Comparison of ENCODE assay signal across 9 mouse cellular contexts in the genomic region with DNA sequence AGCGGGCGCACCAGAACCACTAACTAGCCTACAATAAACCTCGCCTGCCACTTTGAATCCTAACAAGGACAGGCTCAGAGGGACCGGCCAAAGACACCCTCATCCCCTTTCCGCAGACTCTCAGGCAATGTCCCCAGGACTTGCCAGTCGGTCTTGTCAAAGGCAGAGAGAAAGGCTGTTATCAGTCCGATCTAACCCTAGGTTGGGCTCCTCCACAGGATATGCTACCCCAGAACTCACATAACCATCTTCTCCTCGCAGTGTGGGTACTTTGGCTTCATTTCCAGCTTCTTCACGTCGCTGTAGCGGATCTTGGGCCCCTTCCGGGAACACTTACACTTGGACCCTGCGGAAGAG. TPM values are rescaled to one million over a fixed set of nuclear protein-coding genes. Genes with fewer than 3 reads are reported as not detected.
DNase-seq lines count a peak whose midpoint lies in the region; ATAC-seq lines count a peak whose summit lies in the region.
"Had no signal": no experiment of that assay in that cellular context is flagged by ENCODE, and none has a peak within 500 bp of the region (broad histone marks: within the 10 kb centered on the region; RNA-seq: fewer than 3 reads in every experiment).

No protein-coding gene starts in this region.

- H3K9me3 ChIP-seq in heart, embryonic 16.5 days (replicated peaks; ENCODE audit: control insufficient read depth, low read length) = peaks cover 6% of the 10 kb centered on the region
- no peaks in the 10 kb centered on the region for H3K9me3 ChIP-seq in hindbrain, embryonic 15.5 days
- H3K9me3 ChIP-seq in midbrain, embryonic 16.5 days (replicated peaks; ENCODE audit: control insufficient read depth, low read length, poor library complexity, severe bottlenecking) = no peaks in the 10 kb centered on the region

- peak overlapping the region; percentile 48 for H3K4me3 ChIP-seq in heart, embryonic 16.5 days (ENCODE audit: low read length)
- peak overlapping the region; percentile 40 for H3K4me3 ChIP-seq in hindbrain, embryonic 15.5 days
- H3K4me3 ChIP-seq in midbrain, embryonic 16.5 days (ENCODE audit: low read depth, low read length) = peak overlapping the region; percentile 48

- H3K27me3 ChIP-seq in heart, embryonic 16.5 days (ENCODE audit: control insufficient read depth, insufficient read depth, low read length) = peaks cover 73% of the 10 kb centered on the region
- peaks cover 62% of the 10 kb centered on the region for H3K27me3 ChIP-seq in hindbrain, embryonic 15.5 days
- peaks cover 42% of the 10 kb centered on the region for H3K27me3 ChIP-seq in midbrain, embryonic 16.5 days (ENCODE audit: control insufficient read depth, insufficient read depth, low read depth, low read length)

- intact Hi-C loops in heart, postnatal 36 days (cut with DNase I) = no loop called here

- no peaks in the 10 kb centered on the region for H3K36me3 ChIP-seq in heart, embryonic 16.5 days (ENCODE audit: control insufficient read depth, insufficient read depth)
- H3K36me3 ChIP-seq in hindbrain, embryonic 15.5 days = no peaks in the 10 kb centered on the region
- H3K36me3 ChIP-seq in midbrain, embryonic 16.5 days (ENCODE audit: control insufficient read depth, insufficient read depth, low read length) = no peaks in the 10 kb centered on the region

- WGBS in heart, embryonic 16.5 days = 4% methylated on average over 13 of the region's 13 CpGs
- 6% methylated on average over 13 of the region's 13 CpGs for WGBS in hindbrain, embryonic 15.5 days
- 2% methylated on average over 13 of the region's 13 CpGs for WGBS in midbrain, embryonic 16.5 days

- no peak for DNase-seq in heart, postnatal 36 days
- DNase-seq in embryo, embryonic 10.5 days (ENCODE audit: low spot score) = peak; percentile 49
- no peak for DNase-seq in thymus, adult 18-20 months
- no peak for DNase-seq in spleen, adult 12 weeks (ENCODE audit: low spot score)
- no peak for DNase-seq in left cerebral cortex, adult 11 months (ENCODE audit: low spot score)

- H3K27ac ChIP-seq in heart, embryonic 16.5 days (ENCODE audit: low read length) = no peak overlapping the region
- no peak overlapping the region for H3K27ac ChIP-seq in hindbrain, embryonic 15.5 days (replicated peaks)
- no peak overlapping the region for H3K27ac ChIP-seq in midbrain, embryonic 16.5 days (ENCODE audit: low read length)

- H3K9ac ChIP-seq in heart, embryonic 16.5 days (ENCODE audit: low read length) = no peak overlapping the region
- H3K9ac ChIP-seq in hindbrain, embryonic 15.5 days = peak overlapping the region; percentile 41; the same call in 1 of the 2 replicates
- H3K9ac ChIP-seq in midbrain, embryonic 16.5 days (ENCODE audit: low read depth, low read length) = peak overlapping the region; percentile 63

- H3K4me1 ChIP-seq in heart, embryonic 16.5 days (ENCODE audit: control insufficient read depth, insufficient read depth, low read length) = peaks cover 2% of the 10 kb centered on the region; the same call in 1 of the 2 replicates
- H3K4me1 ChIP-seq in hindbrain, embryonic 15.5 days (replicated peaks) = peaks cover 20% of the 10 kb centered on the region
- peaks cover 18% of the 10 kb centered on the region for H3K4me1 ChIP-seq in midbrain, embryonic 16.5 days (ENCODE audit: control insufficient read depth, insufficient read depth, low read length)

- peak overlapping the region; percentile 67 for H3K4me2 ChIP-seq in heart, embryonic 16.5 days (ENCODE audit: low read depth, low read length)
- peak overlapping the region; percentile 67 for H3K4me2 ChIP-seq in hindbrain, embryonic 15.5 days
- H3K4me2 ChIP-seq in midbrain, embryonic 16.5 days (ENCODE audit: low read length) = peak overlapping the region; percentile 70

- ATAC-seq in heart, embryonic 16.5 days (replicated peaks; ENCODE audit: extremely low read depth, insufficient read depth, low FRiP score) = no peak
- ATAC-seq in hindbrain, embryonic 15.5 days (ENCODE audit: low FRiP score, low read depth) = no peak
- ATAC-seq in midbrain, embryonic 16.5 days = peak; percentile 46; the same call in 1 of the 2 replicates

RNA-seq across cellular contexts. Expression of a gene that starts 0.8 kb away (rescaled TPM):
- polyA plus RNA-seq in heart, embryonic 16.5 days (2015; fragmentation: Nextera tagmentation; extraction: Ambion mirVana) = 0.54 and 1.9 TPM in 2 replicates
- total RNA-seq in heart, postnatal 36 days (2021) = 1 to 10 TPM; 3.1 to 5.9 TPM
- polyA plus RNA-seq in hindbrain, embryonic 15.5 days (2015; fragmentation: Nextera tagmentation; extraction: Ambion mirVana) = 6.2 and 19.7 TPM in 2 replicates
- polyA plus RNA-seq in midbrain, embryonic 16.5 days (2015; fragmentation: Nextera tagmentation; extraction: Ambion mirVana) = 12.3 and 21.0 TPM in 2 replicates

RNA-seq across cellular contexts. Expression of a gene that starts 43.6 kb away (rescaled TPM):
- not detected in 2 replicates for polyA plus RNA-seq in heart, embryonic 16.5 days (2015; fragmentation: Nextera tagmentation; extraction: Ambion mirVana)
- total RNA-seq in heart, postnatal 36 days (2021) = not detected
- polyA plus RNA-seq in hindbrain, embryonic 15.5 days (2015; fragmentation: Nextera tagmentation; extraction: Ambion mirVana) = 1.5 and 16.1 TPM in 2 replicates
- 2.3 and 3.2 TPM in 2 replicates for polyA plus RNA-seq in midbrain, embryonic 16.5 days (2015; fragmentation: Nextera tagmentation; extraction: Ambion mirVana)
- total RNA-seq: left cerebral cortex, postnatal 10 days had no signal
